Mouse (Mus musculus): ENCODE measurements around the gene Mtss1l. TPM values are rescaled to one million over a fixed set of nuclear protein-coding genes. Genes with fewer than 3 reads are reported as not detected.
A peak's percentile ranks its signal among the peaks of the same experiment; 100 is the strongest.

Gene Mtss1l
- polyA plus RNA-seq, 1 experiment from 2014 or later, result 12.9 TPM

DNA sequence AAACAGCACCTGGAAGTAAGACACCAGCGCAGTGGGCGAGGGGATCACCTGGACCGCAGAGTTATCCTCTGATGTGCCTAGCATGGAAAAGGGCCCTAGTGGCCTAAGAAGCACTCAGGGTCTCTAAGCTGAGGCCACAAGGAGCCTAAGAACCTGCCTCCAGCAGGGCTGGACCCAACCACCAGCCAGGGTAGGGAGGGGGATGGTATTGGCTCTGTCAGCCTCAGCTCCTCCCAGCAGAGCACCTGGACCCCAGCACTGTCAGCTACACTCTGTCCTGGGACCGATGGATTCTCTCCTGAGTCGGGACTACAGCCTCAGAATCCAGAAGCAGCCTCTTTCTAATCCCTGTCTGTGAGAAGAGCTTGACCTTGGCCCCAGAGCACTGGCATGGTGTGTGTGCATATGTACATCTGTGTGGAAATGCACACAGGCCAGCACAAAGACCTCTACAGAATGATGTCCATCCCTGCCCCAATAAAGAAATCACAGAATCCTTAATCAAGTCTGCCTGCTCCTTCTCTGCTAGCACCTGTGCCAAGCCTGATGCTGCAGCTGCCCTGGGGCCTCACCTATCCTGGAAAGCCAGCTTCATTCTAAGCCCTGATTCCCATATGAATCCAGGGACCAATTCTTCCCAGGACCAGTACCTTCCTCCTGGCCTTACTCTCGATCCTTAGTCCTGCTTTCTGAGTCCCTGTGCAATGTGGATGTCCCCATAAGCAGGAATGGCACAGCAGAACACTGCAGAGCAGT, 1.2 kb upstream of the Mtss1l start:
- H3K27me3 ChIP-seq (replicated peaks), result no peaks in the 10 kb centered on the region
- no peak for ATAC-seq (ENCODE audit: insufficient number of reproducible peaks, low FRiP score)
- H3K9me3 ChIP-seq (replicated peaks), result no peaks in the 10 kb centered on the region
- H3K4me2 ChIP-seq, result peak overlapping the region; percentile 92; the same call in 1 of the 2 replicates
- H3K9ac ChIP-seq, result peak overlapping the region; percentile 18; the same call in 1 of the 2 replicates
- WGBS, result 59% methylated on average over 6 of the region's 6 CpGs
- no peak overlapping the region for H3K4me3 ChIP-seq
- peaks cover 4% of the 10 kb centered on the region; the same call in 1 of the 2 replicates for H3K36me3 ChIP-seq
- H3K4me1 ChIP-seq (replicated peaks), result peaks cover 85% of the 10 kb centered on the region
- H3K27ac ChIP-seq (ENCODE audit: poor library complexity, severe bottlenecking), result peak overlapping the region; percentile 95

DNA sequence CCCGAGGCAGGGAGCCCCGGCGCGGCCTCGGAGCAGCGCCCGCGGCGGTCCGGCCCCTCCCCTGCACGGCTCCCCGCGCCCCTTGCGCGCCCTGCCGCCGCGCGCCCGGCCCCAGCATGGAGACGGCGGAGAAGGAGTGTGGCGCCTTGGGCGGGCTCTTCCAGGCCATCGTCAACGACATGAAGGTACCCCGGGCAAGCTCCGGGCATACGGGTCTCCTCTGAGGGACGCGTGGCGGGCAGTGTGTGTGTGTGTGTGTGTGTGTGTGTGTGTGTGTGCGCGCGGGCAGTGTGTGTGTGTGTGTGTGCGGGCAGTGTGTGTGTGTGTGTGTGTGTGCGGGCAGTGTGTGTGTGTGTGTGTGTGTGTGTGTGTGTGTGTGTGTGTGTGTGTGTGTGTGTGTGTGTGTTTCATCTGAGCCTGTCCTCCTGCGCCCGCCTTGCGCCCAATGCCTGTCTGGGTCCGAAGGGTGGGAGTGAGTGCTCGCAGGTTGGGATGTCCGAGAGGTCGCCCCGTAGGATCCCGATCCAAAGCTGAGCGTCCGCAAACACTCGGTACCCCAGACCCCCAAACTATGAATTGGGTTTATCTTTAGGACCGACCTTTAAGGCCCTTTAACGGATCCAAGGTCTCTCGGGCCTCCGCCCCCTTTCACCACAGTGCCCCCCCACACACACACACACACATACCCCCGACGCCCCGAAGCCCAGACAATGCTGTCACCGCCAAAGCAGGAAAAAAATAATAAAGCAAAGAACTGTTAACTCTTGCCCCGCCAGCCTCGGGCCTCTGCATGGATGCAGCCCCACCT, 534 bp downstream of the Mtss1l start:
- 2% methylated on average over 51 of the region's 59 CpGs for WGBS
- no peaks in the 10 kb centered on the region for H3K27me3 ChIP-seq (replicated peaks)
- peak; percentile 37 for ATAC-seq (ENCODE audit: insufficient number of reproducible peaks, low FRiP score)
- H3K36me3 ChIP-seq, result peaks cover 20% of the 10 kb centered on the region
- peak overlapping the region; percentile 79 for H3K4me3 ChIP-seq
- peak overlapping the region; percentile 92 for H3K4me2 ChIP-seq
- peaks cover 84% of the 10 kb centered on the region for H3K4me1 ChIP-seq (replicated peaks)
- no peaks in the 10 kb centered on the region for H3K9me3 ChIP-seq (replicated peaks)
- peak overlapping the region; percentile 93 for H3K9ac ChIP-seq
- peak overlapping the region; percentile 95 for H3K27ac ChIP-seq (ENCODE audit: poor library complexity, severe bottlenecking)

DNA sequence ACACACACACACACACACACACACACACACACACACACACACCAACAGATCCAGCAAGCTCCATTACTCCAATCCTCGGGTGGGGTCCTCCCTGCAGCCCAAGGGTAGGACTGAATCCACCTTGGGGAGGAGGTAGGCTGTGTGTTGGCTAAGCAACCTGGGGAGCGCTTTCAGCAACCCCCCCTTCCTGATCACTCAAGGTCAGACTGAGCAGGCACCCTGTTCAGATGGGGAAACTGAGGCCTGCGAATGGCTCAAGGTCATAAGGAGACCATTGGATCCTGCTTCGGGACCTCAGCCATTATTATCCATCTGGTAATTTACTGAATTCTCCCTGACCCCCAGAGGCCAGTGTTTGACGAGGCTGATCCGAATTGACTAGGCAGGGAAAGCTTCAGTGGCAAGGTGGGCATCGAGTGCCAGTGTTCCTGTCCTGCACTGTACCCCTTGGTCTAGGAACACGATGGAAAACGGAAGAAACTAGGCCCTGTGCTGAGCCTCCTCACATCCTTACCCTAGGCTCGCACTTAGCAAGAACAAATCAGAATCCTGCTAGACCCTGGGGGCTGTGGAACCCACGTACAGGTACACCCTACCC, 1.2 kb downstream of the Mtss1l start:
- Histone ChIP-seq H3K9ac (peak overlapping the region; percentile 93), H3K27me3 (replicated peaks) (no peaks in the 10 kb centered on the region), H3K27ac (ENCODE audit: poor library complexity, severe bottlenecking) (0 out of 2 replicates have a peak overlapping the region, but pooled peaks have one; percentile 30), H3K9me3 (replicated peaks) (no peaks in the 10 kb centered on the region), H3K4me3 (peak overlapping the region; percentile 79), H3K4me2 (peak overlapping the region; percentile 92), H3K4me1 (replicated peaks) (peaks cover 77% of the 10 kb centered on the region), H3K36me3 (peaks cover 27% of the 10 kb centered on the region)
- 56% methylated on average over 11 of the region's 11 CpGs for WGBS
- ATAC-seq (ENCODE audit: insufficient number of reproducible peaks, low FRiP score), result no peak

DNA sequence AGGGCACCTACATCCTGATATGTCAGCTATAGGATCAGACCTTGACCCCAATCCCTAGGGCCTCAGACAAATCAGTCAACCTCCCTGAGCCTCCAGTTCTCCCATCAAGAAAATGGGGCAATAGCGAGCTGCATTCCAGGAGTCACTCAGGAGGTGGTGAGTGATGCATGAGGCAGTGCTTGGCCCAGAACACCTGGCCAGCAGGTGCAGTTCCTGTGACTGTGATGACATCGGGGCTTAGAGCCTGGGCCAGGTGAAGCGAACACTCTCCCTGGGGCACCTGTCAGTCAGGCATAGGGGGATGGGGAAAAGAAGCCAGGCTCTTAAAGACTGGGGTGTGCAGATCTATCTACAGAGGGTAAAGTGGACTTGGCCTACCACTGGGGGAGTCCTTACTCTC, 3.2 kb downstream of the Mtss1l start:
- Histone ChIP-seq H3K4me2 (peak overlapping the region; percentile 2; the same call in 1 of the 2 replicates), H3K27ac (ENCODE audit: poor library complexity, severe bottlenecking) (peak overlapping the region; percentile 47; the same call in 1 of the 2 replicates), H3K9me3 (replicated peaks) (no peaks in the 10 kb centered on the region), H3K4me3 (no peak overlapping the region), H3K9ac (0 out of 2 replicates have a peak overlapping the region, but pooled peaks have one; percentile 34), H3K36me3 (peaks cover 47% of the 10 kb centered on the region), H3K4me1 (replicated peaks) (peaks cover 59% of the 10 kb centered on the region), H3K27me3 (replicated peaks) (no peaks in the 10 kb centered on the region)
- 74% methylated on average over 3 of the region's 3 CpGs for WGBS
- ATAC-seq (ENCODE audit: insufficient number of reproducible peaks, low FRiP score), result no peak

DNA sequence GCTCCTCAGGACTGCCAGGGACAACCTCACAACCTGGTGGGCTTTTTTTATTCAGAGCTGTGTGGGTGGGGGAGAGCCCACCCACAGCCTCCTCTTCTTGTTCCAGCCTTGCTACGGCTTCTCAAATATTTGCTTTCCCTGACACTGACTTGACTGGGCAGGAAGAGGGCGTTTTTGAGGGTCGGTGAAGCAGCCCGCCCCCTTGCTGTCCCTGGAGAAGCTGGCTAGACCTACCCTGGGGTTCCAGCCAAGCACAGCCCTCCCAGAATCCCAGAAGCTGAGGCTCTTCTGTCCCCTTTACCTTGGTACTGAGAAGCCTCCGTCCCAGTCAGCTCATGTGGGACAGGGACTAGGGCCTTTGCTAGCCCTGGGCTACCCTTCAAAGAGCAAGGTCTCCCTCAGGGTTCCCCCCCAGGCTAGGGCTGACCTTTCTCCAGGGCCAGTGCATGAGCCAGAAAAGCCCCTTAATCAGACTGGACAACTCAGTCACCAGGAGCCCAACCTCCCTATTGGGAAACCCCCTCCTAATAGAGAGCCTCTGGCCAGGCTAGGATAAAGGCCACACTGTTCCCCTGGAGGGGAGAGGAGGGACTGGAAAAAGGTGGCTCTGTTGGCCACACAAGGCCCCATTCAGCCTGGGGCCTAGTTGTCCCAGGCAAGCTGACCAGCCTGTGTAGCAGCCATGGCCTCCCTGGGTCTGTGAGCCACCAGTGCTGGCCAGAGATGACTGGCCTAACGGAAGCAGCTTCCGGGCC, 4.0 kb downstream of the Mtss1l start:
- no peak for ATAC-seq (ENCODE audit: insufficient number of reproducible peaks, low FRiP score)
- H3K4me1 ChIP-seq (replicated peaks), result peaks cover 52% of the 10 kb centered on the region
- H3K36me3 ChIP-seq, result peaks cover 54% of the 10 kb centered on the region
- peak overlapping the region; percentile 47; the same call in 1 of the 2 replicates for H3K27ac ChIP-seq (ENCODE audit: poor library complexity, severe bottlenecking)
- H3K4me2 ChIP-seq, result no peak overlapping the region; the same call in 1 of the 2 replicates
- no peaks in the 10 kb centered on the region for H3K9me3 ChIP-seq (replicated peaks)
- H3K27me3 ChIP-seq (replicated peaks), result no peaks in the 10 kb centered on the region
- H3K4me3 ChIP-seq, result no peak overlapping the region
- 41% methylated on average over 7 of the region's 7 CpGs for WGBS
- H3K9ac ChIP-seq, result peak overlapping the region; percentile 34; the same call in 1 of the 2 replicates

DNA sequence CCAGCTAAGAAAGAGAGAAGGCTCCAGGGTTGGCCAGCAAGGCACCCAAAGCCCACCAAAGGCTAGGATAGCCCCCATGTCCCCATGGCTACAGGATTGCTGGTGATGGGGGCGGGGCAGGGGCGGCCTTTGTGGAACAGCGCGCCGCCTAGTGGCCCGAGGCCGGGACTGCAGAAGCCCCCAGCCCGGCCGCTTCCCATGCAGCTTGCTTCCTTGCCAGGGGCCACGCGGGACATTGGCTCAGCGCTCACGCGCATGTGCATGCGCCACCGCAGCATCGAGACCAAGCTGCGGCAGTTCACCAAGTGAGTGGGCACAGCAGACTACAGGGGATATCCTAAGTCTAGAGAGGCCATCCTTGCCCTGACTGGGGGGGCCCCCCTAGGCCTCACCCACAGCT, 5.6 kb downstream of the Mtss1l start:
- ATAC-seq (ENCODE audit: insufficient number of reproducible peaks, low FRiP score), result 0 out of 2 replicates have a peak, but pooled peaks have one; percentile 9
- Histone ChIP-seq H3K4me3 (no peak overlapping the region), H3K36me3 (peaks cover 70% of the 10 kb centered on the region), H3K4me2 (no peak overlapping the region), H3K27ac (ENCODE audit: poor library complexity, severe bottlenecking) (no peak overlapping the region), H3K27me3 (replicated peaks) (no peaks in the 10 kb centered on the region), H3K9me3 (replicated peaks) (no peaks in the 10 kb centered on the region), H3K4me1 (replicated peaks) (peaks cover 45% of the 10 kb centered on the region), H3K9ac (no peak overlapping the region)
- WGBS, result 16% methylated on average over 18 of the region's 18 CpGs

DNA sequence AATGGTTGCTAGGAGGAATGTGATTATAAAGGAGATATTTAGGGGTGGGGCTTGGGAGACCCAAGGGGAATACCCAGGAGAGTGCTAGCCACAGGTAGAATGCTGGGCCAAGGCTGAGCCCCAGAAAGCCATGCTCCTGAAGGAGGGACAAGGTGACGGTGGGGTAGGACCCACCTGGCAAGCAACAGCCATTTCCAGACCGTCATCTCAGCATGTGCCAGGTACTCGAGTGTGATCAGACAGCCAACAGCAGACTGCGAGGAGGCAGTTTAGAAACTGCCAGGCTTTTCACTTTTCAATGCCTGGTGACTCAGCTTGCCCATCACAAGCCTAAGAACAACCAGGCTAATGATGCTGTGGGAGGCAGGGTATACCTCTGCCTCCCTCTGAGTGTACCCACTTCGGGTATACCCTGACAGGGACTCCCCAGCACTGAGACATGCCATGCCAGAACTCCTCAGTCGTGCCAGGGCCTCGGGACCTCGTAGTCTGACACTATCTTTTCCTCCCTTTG, 10.1 kb downstream of the Mtss1l start:
- H3K27ac ChIP-seq (ENCODE audit: poor library complexity, severe bottlenecking), result no peak overlapping the region
- 86% methylated on average over 8 of the region's 8 CpGs for WGBS
- no peak overlapping the region for H3K4me3 ChIP-seq
- H3K36me3 ChIP-seq, result peaks cover 94% of the 10 kb centered on the region
- no peak overlapping the region for H3K9ac ChIP-seq
- H3K4me2 ChIP-seq, result no peak overlapping the region
- H3K27me3 ChIP-seq (replicated peaks), result no peaks in the 10 kb centered on the region
- H3K9me3 ChIP-seq (replicated peaks), result no peaks in the 10 kb centered on the region
- peaks cover 4% of the 10 kb centered on the region for H3K4me1 ChIP-seq (replicated peaks)
- no peak for ATAC-seq (ENCODE audit: insufficient number of reproducible peaks, low FRiP score)

DNA sequence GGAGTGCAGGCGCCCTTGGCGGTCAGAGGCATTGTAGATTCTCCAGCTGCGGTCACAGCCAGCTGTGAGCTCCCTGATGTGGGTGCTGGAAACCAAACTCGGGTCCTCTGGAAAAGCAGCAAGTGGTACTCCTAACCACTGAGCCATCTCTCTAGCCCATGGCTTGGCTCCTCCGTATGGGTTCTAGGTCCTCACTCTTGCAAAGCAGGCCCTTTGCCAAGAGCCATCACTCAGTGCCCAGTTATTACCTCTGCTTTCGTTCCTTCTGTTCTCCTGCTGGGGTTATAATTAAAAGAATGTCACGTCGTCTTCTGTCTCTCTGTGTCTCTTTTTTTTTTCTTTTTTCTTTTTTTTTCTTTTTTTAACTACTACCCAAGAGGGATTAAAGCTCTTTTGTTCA, 11.8 kb downstream of the Mtss1l start:
- 90% methylated on average over 8 of the region's 8 CpGs for whole genome bisulfite sequencing
- peaks cover 94% of the 10 kb centered on the region for H3K36me3 ChIP-seq
- no peak overlapping the region for H3K4me3 ChIP-seq

DNA sequence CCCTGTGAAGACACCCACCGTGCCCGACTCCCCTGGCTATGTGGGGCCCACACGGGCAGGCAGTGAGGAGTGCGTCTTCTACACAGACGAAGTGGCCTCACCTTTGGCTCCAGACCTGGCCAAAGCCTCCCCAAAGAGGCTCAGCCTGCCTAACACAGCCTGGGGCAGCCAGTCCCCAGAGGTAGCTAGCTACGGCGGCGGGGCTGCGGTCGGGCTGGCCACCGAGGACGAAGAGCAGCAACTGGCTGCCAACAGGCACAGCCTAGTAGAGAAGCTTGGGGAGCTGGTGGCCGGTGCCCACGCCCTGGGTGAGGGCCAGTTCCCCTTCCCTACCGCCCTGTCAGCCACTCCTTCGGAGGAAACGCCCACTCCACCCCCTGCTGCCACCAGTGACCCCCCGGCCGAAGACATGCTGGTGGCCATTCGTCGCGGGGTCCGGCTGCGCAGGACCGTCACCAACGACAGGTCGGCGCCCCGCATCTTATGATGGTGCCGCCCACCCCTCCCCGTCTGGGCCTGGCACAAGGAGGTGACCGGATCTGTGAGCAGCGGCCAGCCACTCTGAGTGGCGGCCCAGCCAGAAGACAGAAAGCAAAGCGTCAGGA, 17.4 kb downstream of the Mtss1l start:
- no peak overlapping the region for H3K4me3 ChIP-seq
- peaks cover 69% of the 10 kb centered on the region for H3K36me3 ChIP-seq
- no peak overlapping the region for H3K9ac ChIP-seq
- no peak overlapping the region for H3K4me2 ChIP-seq
- H3K27me3 ChIP-seq (replicated peaks), result no peaks in the 10 kb centered on the region
- ATAC-seq (ENCODE audit: insufficient number of reproducible peaks, low FRiP score), result no peak
- no peaks in the 10 kb centered on the region for H3K9me3 ChIP-seq (replicated peaks)
- H3K27ac ChIP-seq (ENCODE audit: poor library complexity, severe bottlenecking), result no peak overlapping the region
- no peaks in the 10 kb centered on the region for H3K4me1 ChIP-seq (replicated peaks)
- WGBS, result 90% methylated on average over 35 of the region's 35 CpGs

More for the DNA sequence above, 11.8 kb downstream of the Mtss1l start:
- Histone ChIP-seq H3K9ac (no peak overlapping the region), H3K4me2 (no peak overlapping the region), H3K4me1 (replicated peaks) (no peaks in the 10 kb centered on the region), H3K9me3 (replicated peaks) (no peaks in the 10 kb centered on the region), H3K27me3 (replicated peaks) (no peaks in the 10 kb centered on the region), H3K27ac (ENCODE audit: poor library complexity, severe bottlenecking) (no peak overlapping the region)
- ATAC-seq (ENCODE audit: insufficient number of reproducible peaks, low FRiP score), result no peak

DNA sequence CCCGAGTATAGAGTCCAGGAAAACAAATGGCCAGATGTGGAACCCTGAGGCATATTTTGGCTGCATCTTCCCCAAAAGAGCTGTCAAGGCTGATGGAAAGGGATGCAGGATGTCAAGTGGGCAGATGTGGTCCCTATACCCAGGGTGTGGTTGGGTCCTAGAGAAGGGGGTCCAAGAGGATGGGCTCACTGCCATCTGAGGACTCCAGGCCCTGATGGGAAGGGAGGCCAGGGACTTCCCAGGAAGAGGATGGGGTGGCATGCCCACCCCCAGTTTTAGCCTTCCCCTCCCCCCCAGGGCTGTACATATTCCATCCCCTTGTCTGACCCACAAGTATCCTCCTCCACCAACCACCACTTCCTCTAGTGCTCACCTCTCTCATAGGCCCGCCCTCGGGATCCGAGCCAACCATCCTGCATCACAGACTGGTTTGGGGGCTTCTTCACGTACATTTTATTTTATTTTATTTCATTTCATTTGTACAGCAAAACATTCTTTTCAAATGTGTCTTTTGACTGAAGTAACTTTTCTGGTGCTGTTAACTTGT, 19.4 kb downstream of the Mtss1l start:
- Histone ChIP-seq H3K4me2 (no peak overlapping the region), H3K9ac (no peak overlapping the region), H3K27ac (ENCODE audit: poor library complexity, severe bottlenecking) (no peak overlapping the region), H3K36me3 (peaks cover 52% of the 10 kb centered on the region), H3K4me1 (replicated peaks) (peaks cover 10% of the 10 kb centered on the region; the same call in 1 of the 2 replicates), H3K4me3 (no peak overlapping the region), H3K9me3 (replicated peaks) (no peaks in the 10 kb centered on the region), H3K27me3 (replicated peaks) (no peaks in the 10 kb centered on the region)
- no peak for ATAC-seq (ENCODE audit: insufficient number of reproducible peaks, low FRiP score)
- 81% methylated on average over 5 of the region's 5 CpGs for WGBS

Measured in heart, embryonic 12.5 days (tissue).